Mouse (Mus musculus): ENCODE results near the gene Ttll7. TPM values are rescaled to one million over a fixed set of nuclear protein-coding genes. Genes with fewer than 3 reads are reported as not detected.

The Ttll7 gene
- polyA plus RNA-seq, 2 experiments = 0.23 to 0.47 TPM

- H3K27me3 ChIP-seq (ENCODE audit: control insufficient read depth, insufficient read depth, low read length) = no peaks in the 10 kb centered on the region
- no peak overlapping the region for H3K9ac ChIP-seq (replicated peaks)
- ATAC-seq (ENCODE audit: insufficient read depth) = no peak
- H3K9me3 ChIP-seq (ENCODE audit: control insufficient read depth, low read length) = no peaks in the 10 kb centered on the region
- H3K36me3 ChIP-seq (replicated peaks; ENCODE audit: control insufficient read depth, insufficient read depth, low read depth) = no peaks in the 10 kb centered on the region
- no peak overlapping the region for H3K27ac ChIP-seq
- H3K4me2 ChIP-seq (ENCODE audit: low read depth) = no peak overlapping the region
- H3K4me3 ChIP-seq (ENCODE audit: insufficient read depth in 1 of 2, low read depth in 2 of 2, low read length in 2 of 2) = no peak overlapping the region
- no peak for TF ChIP-seq EP300 (IDR thresholded peaks at IDR 0.05; ENCODE audit: low read depth)
- no peak for TF ChIP-seq CTCF (IDR thresholded peaks at IDR 0.05; ENCODE audit: low read depth)
- H3K4me1 ChIP-seq (replicated peaks; ENCODE audit: control insufficient read depth in 2 of 2, insufficient read depth in 2 of 2, low read length in 1 of 2) = no peaks in the 10 kb centered on the region
- 43% methylated on average over 8 of the region's 8 CpGs for WGBS (ENCODE audit: insufficient replicate concordance)
- DNase-seq (ENCODE audit: low read depth in 3 of 3, low spot score in 3 of 3) = no peak
These were observed 65.7 kb downstream of the Ttll7 start for GRCm38 (mm10) chr3:146917891-146918290.

- Histone ChIP-seq H3K27me3 (ENCODE audit: control insufficient read depth, insufficient read depth, low read length) (no peaks in the 10 kb centered on the region), H3K4me3 (ENCODE audit: insufficient read depth in 1 of 2, low read depth in 2 of 2, low read length in 2 of 2) (no peak overlapping the region), H3K9me3 (ENCODE audit: control insufficient read depth, low read length) (no peaks in the 10 kb centered on the region), H3K36me3 (replicated peaks; ENCODE audit: control insufficient read depth, insufficient read depth, low read depth) (no peaks in the 10 kb centered on the region), H3K27ac (no peak overlapping the region), H3K9ac (replicated peaks) (no peak overlapping the region), H3K4me1 (replicated peaks; ENCODE audit: control insufficient read depth in 2 of 2, insufficient read depth in 2 of 2, low read length in 1 of 2) (no peaks in the 10 kb centered on the region), H3K4me2 (ENCODE audit: low read depth) (no peak overlapping the region)
- DNase-seq (ENCODE audit: low read depth in 3 of 3, low spot score in 3 of 3) (no peak), ATAC-seq (ENCODE audit: insufficient read depth) (no peak)
- WGBS (ENCODE audit: insufficient replicate concordance) = 73% methylated on average over 11 of the region's 11 CpGs
- TF ChIP-seq CTCF (IDR thresholded peaks at IDR 0.05; ENCODE audit: low read depth) = no peak
- no peak for TF ChIP-seq EP300 (IDR thresholded peaks at IDR 0.05; ENCODE audit: low read depth)
These were observed 66.2 kb downstream of the Ttll7 start for GRCm38 (mm10) chr3:146918323-146918722.

GRCm38 (mm10) chr3:146927311-146928015 lies 75.3 kb downstream of the Ttll7 start:
- ATAC-seq (ENCODE audit: insufficient read depth) (no peak), DNase-seq (ENCODE audit: low read depth in 3 of 3, low spot score in 3 of 3) (no peak)
- Histone ChIP-seq H3K9ac (replicated peaks) (no peak overlapping the region), H3K4me1 (replicated peaks; ENCODE audit: control insufficient read depth in 2 of 2, insufficient read depth in 2 of 2, low read length in 1 of 2) (no peaks in the 10 kb centered on the region), H3K9me3 (ENCODE audit: control insufficient read depth, low read length) (no peaks in the 10 kb centered on the region), H3K27me3 (ENCODE audit: control insufficient read depth, insufficient read depth, low read length) (no peaks in the 10 kb centered on the region), H3K36me3 (replicated peaks; ENCODE audit: control insufficient read depth, insufficient read depth, low read depth) (no peaks in the 10 kb centered on the region), H3K4me3 (ENCODE audit: insufficient read depth in 1 of 2, low read depth in 2 of 2, low read length in 2 of 2) (no peak overlapping the region), H3K27ac (no peak overlapping the region), H3K4me2 (ENCODE audit: low read depth) (no peak overlapping the region)
- TF ChIP-seq EP300 (IDR thresholded peaks at IDR 0.05; ENCODE audit: low read depth) = no peak
- TF ChIP-seq CTCF (IDR thresholded peaks at IDR 0.05; ENCODE audit: low read depth) = no peak
- WGBS (ENCODE audit: insufficient replicate concordance) = 68% methylated on average over 6 of the region's 6 CpGs

- no peak overlapping the region for H3K4me2 ChIP-seq (ENCODE audit: low read depth)
- no peaks in the 10 kb centered on the region for H3K9me3 ChIP-seq (ENCODE audit: control insufficient read depth, low read length)
These were observed 76.0 kb downstream of the Ttll7 start for GRCm38 (mm10) chr3:146928141-146928540.

GRCm38 (mm10) chr3:146929011-146929410 lies 76.8 kb downstream of the Ttll7 start:
- no peak overlapping the region for H3K4me3 ChIP-seq (ENCODE audit: insufficient read depth in 1 of 2, low read depth in 2 of 2, low read length in 2 of 2)
- H3K9me3 ChIP-seq (ENCODE audit: control insufficient read depth, low read length) = no peaks in the 10 kb centered on the region
- H3K27ac ChIP-seq = no peak overlapping the region
- H3K9ac ChIP-seq (replicated peaks) = no peak overlapping the region
- ATAC-seq (ENCODE audit: insufficient read depth) (no peak), DNase-seq (ENCODE audit: low read depth in 3 of 3, low spot score in 3 of 3) (no peak)
- H3K36me3 ChIP-seq (replicated peaks; ENCODE audit: control insufficient read depth, insufficient read depth, low read depth) = no peaks in the 10 kb centered on the region
- no peak overlapping the region for H3K4me2 ChIP-seq (ENCODE audit: low read depth)
- no peaks in the 10 kb centered on the region for H3K4me1 ChIP-seq (replicated peaks; ENCODE audit: control insufficient read depth in 2 of 2, insufficient read depth in 2 of 2, low read length in 1 of 2)
- H3K27me3 ChIP-seq (ENCODE audit: control insufficient read depth, insufficient read depth, low read length) = no peaks in the 10 kb centered on the region
- WGBS (ENCODE audit: insufficient replicate concordance) = 58% methylated on average over 5 of the region's 5 CpGs
- TF ChIP-seq CTCF (IDR thresholded peaks at IDR 0.05; ENCODE audit: low read depth) (no peak), EP300 (IDR thresholded peaks at IDR 0.05; ENCODE audit: low read depth) (no peak)

More at GRCm38 (mm10) chr3:146928141-146928540, 76.0 kb downstream of the Ttll7 start:
- no peak for ATAC-seq (ENCODE audit: insufficient read depth)
- DNase-seq (ENCODE audit: low read depth in 3 of 3, low spot score in 3 of 3) = no peak
- Histone ChIP-seq H3K4me1 (replicated peaks; ENCODE audit: control insufficient read depth in 2 of 2, insufficient read depth in 2 of 2, low read length in 1 of 2) (no peaks in the 10 kb centered on the region), H3K36me3 (replicated peaks; ENCODE audit: control insufficient read depth, insufficient read depth, low read depth) (no peaks in the 10 kb centered on the region), H3K9ac (replicated peaks) (no peak overlapping the region), H3K27me3 (ENCODE audit: control insufficient read depth, insufficient read depth, low read length) (no peaks in the 10 kb centered on the region), H3K27ac (no peak overlapping the region), H3K4me3 (ENCODE audit: insufficient read depth in 1 of 2, low read depth in 2 of 2, low read length in 2 of 2) (no peak overlapping the region)
- 68% methylated on average over 7 of the region's 7 CpGs for WGBS (ENCODE audit: insufficient replicate concordance)
- TF ChIP-seq EP300 (IDR thresholded peaks at IDR 0.05; ENCODE audit: low read depth) (no peak), CTCF (IDR thresholded peaks at IDR 0.05; ENCODE audit: low read depth) (no peak)

All from liver, embryonic 14.5 days (tissue).